Mouse (Mus musculus): Measurements from ENCODE around the gene Pced1b.

Gene Pced1b

GRCm38 (mm10) chr15:97288690-97289089, 41.8 kb downstream of the Pced1b start:
- DNase-seq, result no peak

GRCm38 (mm10) chr15:97289176-97289575, 42.3 kb downstream of the Pced1b start:
- DNase-seq, result no peak

- DNase-seq, result no peak
Measured at GRCm38 (mm10) chr15:97290351-97290750, 43.4 kb downstream of the Pced1b start.

- no peak for DNase-seq
Measured at GRCm38 (mm10) chr15:97291291-97292050, 44.6 kb downstream of the Pced1b start.

GRCm38 (mm10) chr15:97307935-97308334, 61.0 kb downstream of the Pced1b start:
- no peak for DNase-seq

GRCm38 (mm10) chr15:97309533-97309932, 62.6 kb downstream of the Pced1b start:
- no peak for DNase-seq

GRCm38 (mm10) chr15:97310251-97310650, 63.3 kb downstream of the Pced1b start:
- no peak for DNase-seq

GRCm38 (mm10) chr15:97311211-97311610, 64.3 kb downstream of the Pced1b start:
- no peak for DNase-seq

GRCm38 (mm10) chr15:97311937-97312336, 65.0 kb downstream of the Pced1b start:
- DNase-seq, result no peak

GRCm38 (mm10) chr15:97314720-97315421, 68.0 kb downstream of the Pced1b start:
- DNase-seq, result no peak

- DNase-seq, result no peak
Measured at GRCm38 (mm10) chr15:97315422-97315757, 68.5 kb downstream of the Pced1b start.

- no peak for DNase-seq
Measured at GRCm38 (mm10) chr15:97318365-97319001, 71.6 kb downstream of the Pced1b start.

- no peak for DNase-seq
Measured at GRCm38 (mm10) chr15:97322821-97323220, 75.9 kb downstream of the Pced1b start.

- no peak for DNase-seq
Measured at GRCm38 (mm10) chr15:97323466-97323865, 76.6 kb downstream of the Pced1b start.

- DNase-seq, result no peak
Measured at GRCm38 (mm10) chr15:97324311-97324710, 77.4 kb downstream of the Pced1b start.

GRCm38 (mm10) chr15:97327500-97328081, 80.7 kb downstream of the Pced1b start:
- DNase-seq, result no peak

GRCm38 (mm10) chr15:97332582-97332981, 85.7 kb downstream of the Pced1b start:
- no peak for DNase-seq

- no peak for DNase-seq
Measured at GRCm38 (mm10) chr15:97337636-97338352, 90.9 kb downstream of the Pced1b start.

- no peak for DNase-seq
Measured at GRCm38 (mm10) chr15:97338377-97339060, 91.6 kb downstream of the Pced1b start.

GRCm38 (mm10) chr15:97342336-97342735, 95.4 kb downstream of the Pced1b start:
- DNase-seq, result no peak

- DNase-seq, result no peak
Measured at GRCm38 (mm10) chr15:97342945-97343344, 96.0 kb downstream of the Pced1b start.

GRCm38 (mm10) chr15:97343921-97344320, 97.0 kb downstream of the Pced1b start:
- no peak for DNase-seq

Data from cerebellum, adult 11 months (tissue).